Mouse (Mus musculus): Measurements from ENCODE around the gene C1qtnf6. TPM values are rescaled to one million over a fixed set of nuclear protein-coding genes. Genes with fewer than 3 reads are reported as not detected.

The C1qtnf6 gene
- total RNA-seq, 2 experiments from 2014 or later: 0.14 to 3.1 TPM

DNA sequence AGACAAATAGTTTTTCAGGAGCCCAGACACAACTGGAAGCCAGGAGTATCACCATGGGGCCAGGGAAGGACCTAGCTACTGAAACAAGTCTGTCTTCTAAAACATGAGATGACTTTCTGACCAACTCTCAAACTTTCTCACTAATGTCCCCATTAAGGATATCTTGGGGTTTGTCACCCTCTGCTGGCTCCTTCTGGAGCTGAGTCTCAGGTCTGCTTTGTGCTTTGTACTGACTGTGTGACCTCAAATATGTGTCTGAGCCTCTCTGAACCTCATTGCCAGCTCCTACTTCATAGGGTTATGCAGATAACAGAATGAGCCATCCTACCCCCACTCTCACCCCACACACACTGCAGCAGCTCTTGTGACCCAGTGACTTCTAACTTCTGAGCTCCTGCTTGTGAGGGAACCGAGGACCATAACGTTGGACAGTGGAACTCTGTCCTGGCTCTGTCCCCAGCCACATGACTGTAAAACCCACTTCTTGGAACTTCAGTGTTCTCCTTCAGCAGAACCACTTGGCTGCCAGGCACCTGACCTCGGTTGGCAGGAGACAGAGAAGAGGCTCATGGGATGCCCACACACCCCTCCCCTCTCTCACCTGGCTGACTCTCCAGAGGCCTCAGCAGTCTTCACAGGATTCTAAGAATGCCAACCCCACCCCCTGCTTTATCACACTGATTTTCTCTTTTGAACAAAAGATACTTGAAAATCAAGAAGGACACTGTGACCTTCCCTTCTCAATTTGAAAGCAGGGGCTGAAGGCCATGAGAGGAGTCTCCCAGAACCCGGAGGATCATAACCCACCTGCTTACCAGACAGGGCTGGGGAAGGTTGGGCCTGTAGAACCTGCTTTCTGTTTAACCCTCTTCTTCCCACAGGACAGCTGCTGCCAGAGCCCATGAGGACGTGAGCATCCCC lies 16.5 kb upstream of the C1qtnf6 start:
- no peak for ATAC-seq (replicated peaks; ENCODE audit: low FRiP score, low TSS enrichment, poor library complexity, severe bottlenecking)

DNA sequence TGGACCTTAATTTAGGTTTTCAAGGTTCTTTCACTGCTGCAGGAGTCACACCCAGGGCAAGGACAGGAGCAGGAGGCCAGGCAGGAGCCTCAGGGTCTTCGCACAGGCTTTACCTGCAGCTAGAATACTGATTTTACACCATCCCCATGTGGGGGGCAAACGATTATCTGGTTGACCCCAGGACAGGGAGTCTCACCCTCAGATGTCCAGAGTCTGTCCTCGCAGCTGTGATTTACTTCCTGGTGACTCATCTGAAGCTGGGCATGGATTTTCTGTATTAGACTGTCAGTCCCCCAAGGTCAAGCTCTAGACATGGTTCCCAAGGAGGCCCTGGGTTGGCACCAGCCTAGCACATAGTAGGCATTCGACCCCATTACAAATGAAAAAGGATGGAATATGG lies 14.8 kb upstream of the C1qtnf6 start:
- ATAC-seq (replicated peaks; ENCODE audit: low FRiP score, low TSS enrichment, poor library complexity, severe bottlenecking): no peak

DNA sequence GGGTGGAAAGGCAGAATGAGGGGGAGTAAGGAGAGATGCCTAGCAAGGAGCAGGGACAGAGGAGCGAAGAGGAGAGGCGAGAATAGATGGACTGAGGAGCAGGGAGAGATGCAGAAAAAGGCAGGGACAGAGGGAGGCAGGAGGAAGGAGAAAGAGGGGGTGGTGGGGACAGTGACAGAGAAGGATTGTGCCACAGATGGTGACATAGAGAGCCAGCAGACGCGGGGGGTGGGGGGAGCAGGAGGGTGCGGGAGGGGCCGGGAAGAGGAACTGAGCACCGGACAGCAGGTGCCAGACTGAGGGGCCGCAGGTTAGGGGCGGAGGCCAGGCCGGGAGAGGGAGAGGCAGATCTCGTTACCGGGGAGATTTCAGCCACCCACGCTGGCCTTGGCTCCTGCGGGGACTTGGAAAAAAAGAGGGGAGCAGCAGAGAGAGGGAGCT lies 13.4 kb upstream of the C1qtnf6 start, which contains the start of gene Sstr3:
Sstr3 (minus strand) TSS at position 125 of the 441 bp plus-strand sequence.
- no peak for ATAC-seq (replicated peaks; ENCODE audit: low FRiP score, low TSS enrichment, poor library complexity, severe bottlenecking)

DNA sequence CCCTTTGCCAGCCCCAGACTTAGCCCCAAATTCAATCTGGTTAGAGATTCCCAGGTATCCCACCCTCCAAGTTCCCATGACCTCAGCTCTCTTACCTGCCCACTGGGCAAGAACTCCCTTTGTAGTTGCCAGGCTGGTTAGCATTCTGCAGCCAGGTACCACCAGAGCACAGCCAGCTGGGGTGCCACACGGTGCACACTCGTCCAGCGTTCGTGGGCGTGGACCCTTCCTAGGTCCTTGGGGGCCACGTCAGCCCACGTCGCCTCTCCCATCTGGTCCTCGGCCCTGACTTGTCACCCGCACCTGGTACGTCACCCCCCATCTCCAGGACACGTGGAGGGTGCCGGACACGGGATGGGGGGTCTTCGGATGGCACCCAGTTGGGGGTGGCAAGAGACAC lies 12.8 kb upstream of the C1qtnf6 start:
- no peak for ATAC-seq (replicated peaks; ENCODE audit: low FRiP score, low TSS enrichment, poor library complexity, severe bottlenecking)

DNA sequence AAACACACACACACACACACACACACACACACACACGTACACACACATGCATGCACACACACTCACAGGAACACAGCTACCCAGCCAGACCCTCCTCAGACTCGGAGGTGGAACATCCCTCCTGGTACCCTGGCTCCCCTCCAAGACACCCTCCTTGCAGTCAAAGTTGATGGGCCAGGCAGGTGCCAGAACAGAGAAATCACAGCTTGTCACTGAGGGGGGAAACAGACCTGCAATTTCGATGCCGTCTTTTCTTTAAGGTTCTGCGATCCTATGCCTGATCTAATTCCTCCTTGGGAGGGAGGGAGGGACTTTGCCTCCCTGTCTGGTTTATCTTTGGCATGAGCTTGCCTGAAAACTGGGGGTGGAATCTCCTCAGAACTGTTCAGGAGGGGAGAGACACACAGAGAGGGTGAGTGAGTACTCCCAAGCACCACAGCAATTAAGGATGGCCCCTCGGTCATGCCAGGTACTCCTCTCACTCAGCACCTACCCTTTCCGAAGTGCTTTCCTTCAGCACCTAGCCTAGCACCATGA lies 11.6 kb upstream of the C1qtnf6 start:
- ATAC-seq (replicated peaks; ENCODE audit: low FRiP score, low TSS enrichment, poor library complexity, severe bottlenecking): no peak

DNA sequence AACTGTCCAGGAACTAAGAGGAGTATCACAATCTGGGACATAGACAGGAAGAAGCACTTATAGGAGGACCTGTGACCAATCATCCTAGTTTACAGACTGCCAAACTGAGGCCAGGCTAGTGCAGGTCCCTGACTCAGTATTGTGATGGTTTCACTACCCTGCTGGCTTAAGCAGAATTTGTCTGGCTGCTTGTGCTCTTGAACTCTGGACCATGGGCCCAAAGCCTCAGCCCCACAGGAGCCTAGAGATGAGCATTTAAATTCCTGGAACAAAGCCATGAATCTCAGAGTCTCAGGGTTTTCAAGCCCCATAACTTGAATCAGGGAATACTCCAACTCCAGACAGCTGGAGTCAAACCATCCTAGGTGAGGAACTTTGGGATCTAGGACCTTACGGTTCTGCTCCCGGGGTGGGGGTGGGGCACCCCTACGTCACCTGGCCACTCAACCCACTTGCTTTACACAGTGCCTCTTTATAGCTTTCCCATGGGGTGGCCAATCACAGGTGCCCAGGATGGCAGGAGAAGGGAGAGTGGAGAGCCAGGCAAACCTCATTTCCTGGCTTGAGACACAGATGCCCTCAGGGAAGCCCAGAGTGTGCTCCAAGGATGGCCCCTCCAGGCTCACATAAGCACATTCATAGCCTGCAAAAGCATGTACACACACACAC lies 11.0 kb upstream of the C1qtnf6 start:
- ATAC-seq (replicated peaks; ENCODE audit: low FRiP score, low TSS enrichment, poor library complexity, severe bottlenecking): no peak

DNA sequence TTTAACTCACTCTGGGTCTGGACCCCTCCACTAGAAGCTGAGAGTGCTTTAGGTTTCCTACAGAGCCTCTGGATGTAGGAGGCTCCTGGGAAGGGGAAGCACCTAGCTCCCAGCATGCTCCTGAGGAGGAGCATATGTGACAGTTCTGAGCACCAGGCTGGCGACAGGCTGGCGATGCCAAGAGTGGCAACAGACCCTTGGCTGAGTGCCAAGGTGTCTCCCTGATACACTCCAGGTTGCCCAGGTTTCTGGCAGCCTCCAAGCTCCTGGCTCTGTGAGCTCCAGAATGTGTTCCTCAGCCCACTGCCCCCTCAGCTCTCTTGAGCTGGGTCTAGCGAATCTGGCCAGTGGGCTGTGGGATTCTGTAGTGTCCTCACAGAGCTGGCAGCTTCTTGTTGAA lies 10.4 kb upstream of the C1qtnf6 start:
- ATAC-seq (replicated peaks; ENCODE audit: low FRiP score, low TSS enrichment, poor library complexity, severe bottlenecking): no peak

DNA sequence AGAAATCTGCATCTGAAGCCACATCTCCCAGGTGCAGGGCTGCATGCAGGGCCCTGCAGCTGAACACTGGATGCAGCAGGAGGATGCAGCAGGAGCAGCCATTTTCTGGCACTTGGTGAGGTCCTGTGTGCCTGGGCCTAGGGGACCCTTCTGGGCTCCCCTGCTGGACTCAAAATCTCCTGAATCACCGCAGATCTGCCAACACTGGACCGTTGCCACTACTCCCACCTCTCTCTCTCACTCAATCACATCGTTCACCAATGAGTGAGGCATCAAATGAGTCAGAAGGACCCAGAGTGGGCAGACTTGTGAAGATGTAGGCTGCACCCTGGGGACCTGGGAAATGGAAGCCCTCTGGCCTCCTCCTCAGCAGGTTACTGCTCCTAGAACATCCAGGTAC lies 9.8 kb upstream of the C1qtnf6 start:
- no peak for ATAC-seq (replicated peaks; ENCODE audit: low FRiP score, low TSS enrichment, poor library complexity, severe bottlenecking)

DNA sequence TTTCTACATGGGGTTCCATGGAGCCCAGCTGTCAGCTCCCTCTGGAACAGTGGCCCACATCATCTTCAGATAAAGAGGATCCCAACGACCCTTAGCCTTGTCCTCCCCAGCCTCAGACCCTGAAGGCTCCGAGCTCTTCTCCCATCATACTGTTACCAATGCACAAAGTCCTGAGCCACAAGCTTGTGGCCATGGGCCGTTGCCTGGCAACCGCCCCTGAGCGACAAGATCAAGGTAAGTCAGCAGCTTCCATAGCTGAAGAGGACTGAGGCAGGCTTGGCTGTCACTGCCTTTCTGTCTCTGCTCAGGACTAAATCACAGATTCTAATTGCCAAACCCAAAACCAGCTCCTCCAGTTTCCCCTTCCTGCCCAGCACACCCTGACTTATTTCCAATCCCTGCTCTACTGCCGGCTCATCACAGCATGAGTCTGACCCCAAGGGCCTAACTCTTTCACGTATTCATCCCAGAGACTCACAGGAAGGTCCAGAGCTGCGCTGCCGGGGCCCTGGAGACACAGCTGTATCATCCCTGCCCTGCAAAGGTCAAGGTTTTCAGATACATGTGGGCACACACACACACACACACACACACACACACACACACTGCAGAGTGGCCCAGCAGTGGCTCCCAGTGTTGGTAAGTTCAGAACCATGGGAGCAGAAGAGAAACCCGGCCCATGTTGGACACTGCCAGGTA lies 4.7 kb upstream of the C1qtnf6 start:
- no peak for ATAC-seq (replicated peaks; ENCODE audit: low FRiP score, low TSS enrichment, poor library complexity, severe bottlenecking)

DNA sequence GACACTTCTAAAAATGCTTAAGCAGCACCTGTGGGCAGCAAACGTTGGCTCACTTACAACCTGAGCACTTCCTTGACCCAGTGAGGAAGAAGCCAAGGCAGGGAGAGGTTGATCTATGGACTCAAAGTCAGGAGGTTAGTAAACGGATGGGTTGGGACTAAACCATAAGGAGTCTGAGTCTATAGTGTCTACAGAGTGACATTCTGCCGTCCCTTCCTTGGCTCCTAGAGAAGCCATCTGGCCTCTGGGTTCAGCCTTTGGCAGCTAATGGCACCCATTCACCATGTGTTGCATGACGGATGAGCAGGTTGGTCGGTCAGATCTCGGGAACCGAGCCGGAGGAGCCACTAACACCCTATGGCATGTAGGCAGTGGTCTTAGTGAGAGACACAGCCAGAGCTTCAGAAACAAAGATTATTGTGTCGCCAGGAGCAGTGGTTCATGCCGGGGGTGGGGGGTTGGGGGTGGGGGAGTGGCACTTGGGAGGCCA lies 2.2 kb upstream of the C1qtnf6 start:
- ATAC-seq (replicated peaks; ENCODE audit: low FRiP score, low TSS enrichment, poor library complexity, severe bottlenecking): no peak

DNA sequence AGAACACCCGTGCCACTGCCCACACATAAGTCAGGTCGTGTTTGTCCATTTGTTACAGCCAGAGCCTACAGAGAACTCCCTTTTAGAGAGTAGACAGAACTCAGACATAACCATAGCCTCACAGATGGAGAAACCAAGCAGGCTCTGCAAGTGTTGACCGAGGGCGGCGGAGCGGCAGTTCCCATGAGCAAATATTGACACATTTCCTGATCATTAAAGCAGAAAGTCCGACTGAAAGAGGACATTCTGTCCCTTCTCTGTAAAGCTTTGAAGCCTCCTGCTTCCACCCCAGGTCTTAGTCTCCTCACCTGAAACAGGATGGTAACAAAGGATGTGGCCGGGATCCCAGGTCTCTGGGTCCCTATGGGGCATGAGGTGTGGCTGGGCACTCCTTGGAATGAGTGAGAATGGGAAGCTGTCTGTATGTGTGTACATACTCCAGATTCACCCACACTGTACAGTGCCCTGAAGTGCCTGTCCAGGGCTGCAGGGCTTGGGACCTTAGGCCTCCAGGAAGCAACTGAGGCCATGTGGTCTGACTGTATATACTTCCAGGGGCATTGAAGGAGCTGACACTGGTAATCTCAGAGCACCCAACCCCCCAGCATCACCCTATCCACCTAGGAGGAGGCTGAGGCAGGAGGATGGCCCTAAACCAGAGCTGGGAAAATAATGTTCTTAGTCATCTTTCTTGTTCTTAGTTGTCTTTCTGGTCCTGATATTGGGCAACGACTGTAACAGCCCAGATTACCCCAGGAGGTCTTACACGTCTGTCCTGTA lies 1.5 kb upstream of the C1qtnf6 start:
- ATAC-seq (replicated peaks; ENCODE audit: low FRiP score, low TSS enrichment, poor library complexity, severe bottlenecking): no peak

DNA sequence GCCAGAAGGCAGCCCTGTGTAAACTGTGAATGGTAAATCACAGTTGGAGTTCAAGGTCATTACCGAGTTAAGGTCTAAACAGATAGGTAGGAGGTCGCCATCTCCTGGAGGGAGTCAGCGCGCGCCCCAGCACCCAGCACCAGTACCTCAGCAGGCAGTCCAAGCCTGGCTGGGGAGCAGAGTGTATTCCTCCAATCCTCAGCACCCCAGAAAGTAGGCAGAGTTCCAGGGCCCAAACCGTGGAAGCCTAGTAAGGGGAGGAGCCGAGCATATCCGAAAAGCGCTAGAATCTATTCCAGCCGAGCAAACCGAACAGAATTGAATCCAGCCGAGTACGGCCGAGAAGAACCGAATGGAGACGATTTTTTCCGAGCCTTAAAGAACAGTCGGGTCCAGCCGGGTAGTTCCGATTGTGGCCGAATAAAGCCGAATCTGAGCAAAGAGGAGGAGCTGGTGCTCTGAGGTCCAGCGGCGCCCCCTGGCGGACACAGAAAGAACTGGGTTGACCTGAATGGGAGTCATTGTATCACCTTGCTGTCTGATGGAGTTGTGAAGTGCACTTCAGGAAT lies 769 bp upstream of the C1qtnf6 start:
- peak; percentile 88 for ATAC-seq (replicated peaks; ENCODE audit: low FRiP score, low TSS enrichment, poor library complexity, severe bottlenecking)

DNA sequence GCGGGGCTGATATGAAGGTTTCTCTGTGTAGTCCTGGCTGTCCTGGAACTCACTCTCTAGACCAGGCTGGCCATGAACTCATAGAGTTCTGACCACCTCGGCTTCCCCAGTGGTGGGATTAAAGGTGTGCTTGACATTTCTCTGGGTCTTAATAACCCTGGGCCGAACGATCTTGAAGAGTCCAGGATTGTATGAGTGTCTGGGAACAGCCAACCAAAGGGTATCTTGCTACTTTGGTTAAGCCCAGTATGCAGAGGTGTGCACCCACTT lies 170 bp upstream of the C1qtnf6 start:
- no peak for ATAC-seq (replicated peaks; ENCODE audit: low FRiP score, low TSS enrichment, poor library complexity, severe bottlenecking)

DNA sequence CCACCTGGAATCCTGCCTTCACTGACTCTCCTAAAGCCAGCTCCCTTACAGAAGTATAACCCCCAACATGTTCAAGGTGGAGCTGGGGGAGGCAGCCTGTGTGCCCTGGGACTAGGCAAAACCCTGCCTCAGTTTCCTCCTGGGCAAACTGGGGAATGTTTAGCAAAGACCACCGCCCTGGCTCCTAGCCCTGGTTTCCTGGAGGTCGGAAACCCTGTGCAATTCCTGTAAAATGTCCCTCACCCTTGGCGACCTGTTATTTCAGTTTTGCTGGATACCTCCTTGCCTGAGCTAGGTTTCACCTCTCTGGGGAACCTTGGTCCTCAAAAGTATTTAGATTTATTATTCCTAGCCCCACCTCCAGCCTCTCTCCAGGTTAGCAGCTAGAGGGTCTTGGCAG lies 1.1 kb downstream of the C1qtnf6 start:
- no peak for ATAC-seq (replicated peaks; ENCODE audit: low FRiP score, low TSS enrichment, poor library complexity, severe bottlenecking)

DNA sequence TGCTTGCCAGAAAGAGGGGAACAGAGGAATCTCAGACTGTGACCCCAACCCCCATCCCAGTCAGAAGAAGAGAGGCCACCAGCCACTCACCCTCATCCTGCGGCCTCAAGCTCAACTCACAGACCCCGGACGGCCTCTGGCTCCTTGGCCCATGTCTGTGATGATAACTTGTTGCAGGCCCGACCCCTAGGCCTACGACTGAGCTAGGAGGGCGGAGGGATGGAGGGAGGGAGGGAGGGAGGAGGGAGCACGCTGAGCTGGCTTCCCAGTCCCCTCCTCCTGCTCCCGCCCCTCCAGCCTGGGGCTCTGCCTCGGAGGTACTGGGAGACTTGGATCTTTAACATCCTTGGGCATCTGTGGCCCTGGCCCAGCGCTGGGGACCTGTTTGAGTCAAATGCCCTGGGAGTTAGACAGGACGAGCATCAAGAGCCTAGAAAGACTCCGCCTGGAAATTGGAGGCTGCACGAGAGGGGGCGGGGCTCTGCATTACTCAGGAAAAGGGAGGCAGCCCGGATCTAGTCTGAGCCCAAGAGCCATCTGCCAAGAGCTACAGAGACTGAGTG lies 1.7 kb downstream of the C1qtnf6 start:
- no peak for ATAC-seq (replicated peaks; ENCODE audit: low FRiP score, low TSS enrichment, poor library complexity, severe bottlenecking)

DNA sequence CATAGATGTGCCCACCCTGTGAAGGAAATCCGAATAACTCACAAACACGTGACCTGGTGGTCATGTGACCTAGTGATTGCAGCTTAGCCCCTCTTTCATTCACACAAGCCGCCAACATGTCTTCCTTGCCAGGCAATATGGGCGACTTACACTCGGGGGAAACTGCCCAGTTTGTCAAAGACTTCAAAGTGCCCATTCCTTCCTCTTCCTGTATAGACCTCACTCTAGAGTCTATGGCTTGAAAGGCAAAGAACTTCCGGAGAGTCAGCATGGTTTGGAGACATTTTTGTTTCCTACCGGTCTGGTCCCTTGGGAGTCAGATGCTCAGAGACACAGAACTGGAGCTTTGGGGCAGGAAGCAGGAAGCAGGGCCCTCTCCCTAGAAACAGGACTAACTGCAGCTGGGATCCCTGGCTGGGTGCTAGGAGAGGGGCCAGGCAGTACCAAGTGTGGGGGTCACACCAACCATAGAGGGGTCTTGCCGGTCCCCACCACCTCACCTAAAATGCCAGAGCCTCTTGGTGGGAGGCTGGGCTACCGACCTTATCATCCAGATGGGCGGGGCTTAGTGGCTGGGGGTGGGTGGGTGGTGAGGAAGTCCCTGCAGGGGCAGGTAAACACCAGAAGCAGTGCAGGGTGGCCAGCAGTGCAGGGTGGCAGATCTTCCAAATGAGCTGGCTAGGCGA lies 2.3 kb downstream of the C1qtnf6 start:
- ATAC-seq (replicated peaks; ENCODE audit: low FRiP score, low TSS enrichment, poor library complexity, severe bottlenecking): no peak

DNA sequence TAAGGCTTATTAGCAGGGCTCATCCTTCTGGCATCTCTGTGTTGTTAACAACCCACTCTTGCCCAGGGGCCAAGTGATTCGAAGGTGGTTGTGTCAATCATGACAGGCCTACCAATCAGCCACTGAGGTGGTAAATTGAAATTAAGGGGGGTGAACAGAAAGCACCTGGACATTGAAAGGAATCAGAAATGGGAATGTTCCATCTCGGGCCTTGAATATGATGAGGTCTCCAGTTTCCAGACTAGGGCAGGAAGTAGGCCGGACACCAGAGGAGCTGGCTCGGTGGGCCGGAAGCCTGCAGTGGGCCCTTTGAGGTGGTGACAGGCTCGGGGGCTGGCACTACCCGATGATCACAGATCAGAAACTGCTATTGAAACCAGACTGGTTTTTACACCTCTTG lies 3.2 kb downstream of the C1qtnf6 start:
- ATAC-seq (replicated peaks; ENCODE audit: low FRiP score, low TSS enrichment, poor library complexity, severe bottlenecking): no peak

DNA sequence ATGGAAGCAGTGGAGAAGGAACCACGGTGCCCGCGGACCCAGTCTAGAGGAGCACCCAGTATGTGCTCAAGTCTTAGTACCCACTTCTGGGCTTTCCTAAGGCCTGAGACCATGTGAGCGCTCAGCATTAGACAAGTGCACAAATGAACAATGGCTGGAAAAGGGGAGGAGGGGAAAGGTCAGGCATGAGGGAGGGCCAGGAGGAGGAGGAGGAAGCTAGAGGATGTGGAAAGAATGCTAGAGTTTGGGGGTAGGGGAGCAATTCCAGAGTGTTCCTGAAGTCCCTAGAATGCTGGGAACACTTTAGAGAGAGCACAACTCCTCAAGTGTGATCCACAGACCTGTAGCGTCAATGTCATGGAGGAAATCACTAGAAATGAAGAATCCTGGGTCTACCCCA lies 7.1 kb downstream of the C1qtnf6 start:
- no peak for ATAC-seq (replicated peaks; ENCODE audit: low FRiP score, low TSS enrichment, poor library complexity, severe bottlenecking)
